Mouse (Mus musculus) limb, embryonic 10.5 days (tissue): ENCODE data around the gene Cdc6. TPM values are rescaled to one million over a fixed set of nuclear protein-coding genes. Genes with fewer than 3 reads are reported as not detected.
"Not testable (repeated sequence)": the region's sequence is repeated elsewhere in the genome, so short reads cannot be mapped to it uniquely, and the experiment has no call there.

Experiments
- DNase-seq: peaks from one replicate; pipeline ENCODE4 v3.0.0-alpha.2; 2017; ENCODE audit warnings: low spot score
- H3K27ac ChIP-seq: fragments of 300-500 bp; sonication (generic); 2 replicates; pipeline ENCODE4 v1.5.1; 2016; ENCODE audit warnings: mild to moderate bottlenecking
- H3K27me3 ChIP-seq: fragments of 300-500 bp; sonication (generic); 2 replicates; pipeline ENCODE4 v1.6.1; 2016; ENCODE audit warnings: low read depth, mild to moderate bottlenecking; ENCODE audit not compliant: poor library complexity, severe bottlenecking
- H3K36me3 ChIP-seq: fragments of 300-500 bp; sonication (generic); 2 replicates; pipeline ENCODE4 v1.6.1; 2016; ENCODE audit warnings: mild to moderate bottlenecking, moderate library complexity
- H3K4me1 ChIP-seq: fragments of 300-500 bp; sonication (generic); 2 replicates; pipeline ENCODE4 v1.6.1; 2016
- H3K4me3 ChIP-seq: fragments of 300-500 bp; sonication (generic); 2 replicates; pipeline ENCODE4 v1.5.1; 2016; ENCODE audit warnings: mild to moderate bottlenecking, moderate library complexity
- H3K9me3 ChIP-seq: fragments of 300-500 bp; sonication (generic); replicated peaks from 2 replicates; pipeline ENCODE4 v1.6.1; 2016; ENCODE audit warnings: mild to moderate bottlenecking
- WGBS: fragments of 180-500 bp; shearing (Covaris S2); methylation state at CpG from one replicate; pipeline ENCODE4 v1.1.7; 2016; 5-methylcytosine and 5-hydroxymethylcytosine counted together
- polyA plus RNA-seq: library from polyadenylated mRNA; unstranded; fragments of >200 nt; fragmentation: Nextera tagmentation; extraction: Ambion mirVana; gene quantifications from 2 replicates; pipeline ENCODE4 v1.2.1, GENCODE M21; 2016

Gene Cdc6
- polyA plus RNA-seq, 1 experiment from 2014 or later = 69.9 TPM

GRCm38 (mm10) chr11:98917428-98918005 is 9.9 kb downstream of the Cdc6 start:
- H3K4me3 ChIP-seq = no peak overlapping the region
- 68% methylated on average over 13 of the region's 13 CpGs for WGBS
- H3K36me3 ChIP-seq = peaks cover 97% of the 10 kb centered on the region
- no peaks in the 10 kb centered on the region for H3K9me3 ChIP-seq
- no peak overlapping the region for H3K27ac ChIP-seq
- DNase-seq = no peak
- no peaks in the 10 kb centered on the region for H3K27me3 ChIP-seq
- peaks cover 41% of the 10 kb centered on the region for H3K4me1 ChIP-seq

- H3K9me3 ChIP-seq = no peaks in the 10 kb centered on the region
- no peaks in the 10 kb centered on the region for H3K27me3 ChIP-seq
- WGBS = 81% methylated on average over 9 of the region's 9 CpGs
- H3K4me3 ChIP-seq = no peak overlapping the region
- H3K4me1 ChIP-seq = peaks cover 48% of the 10 kb centered on the region
- peaks cover 92% of the 10 kb centered on the region for H3K36me3 ChIP-seq
- DNase-seq = no peak
- H3K27ac ChIP-seq = no peak overlapping the region
Measured at GRCm38 (mm10) chr11:98918231-98918630, 10.6 kb downstream of the Cdc6 start.

GRCm38 (mm10) chr11:98919009-98919408 is 11.4 kb downstream of the Cdc6 start:
- WGBS = 92% methylated on average over 11 of the region's 11 CpGs
- Histone ChIP-seq H3K36me3 (peaks cover 87% of the 10 kb centered on the region), H3K4me3 (no peak overlapping the region), H3K4me1 (peaks cover 50% of the 10 kb centered on the region), H3K9me3 (no peaks in the 10 kb centered on the region), H3K27me3 (no peaks in the 10 kb centered on the region), H3K27ac (no peak overlapping the region)
- no peak for DNase-seq

GRCm38 (mm10) chr11:98921813-98922212 is 14.2 kb downstream of the Cdc6 start:
- DNase-seq = peak; percentile 77
- not testable (repeated sequence) for H3K9me3 ChIP-seq, H3K27me3 ChIP-seq, H3K4me3 ChIP-seq, H3K27ac ChIP-seq
- peaks cover 62% of the 10 kb centered on the region for H3K36me3 ChIP-seq
- 57% methylated on average over 15 of the region's 15 CpGs for WGBS
- peaks cover 76% of the 10 kb centered on the region for H3K4me1 ChIP-seq

GRCm38 (mm10) chr11:98922307-98922706 is 14.7 kb downstream of the Cdc6 start:
- not testable (repeated sequence) for H3K9me3 ChIP-seq, H3K27me3 ChIP-seq, H3K4me3 ChIP-seq
- peak; percentile 83 for DNase-seq
- 39% methylated on average over 10 of the region's 10 CpGs for WGBS
- Histone ChIP-seq H3K27ac (peak overlapping the region; percentile 77), H3K36me3 (peaks cover 57% of the 10 kb centered on the region), H3K4me1 (peaks cover 77% of the 10 kb centered on the region)

- peak overlapping the region; percentile 88 for H3K27ac ChIP-seq
Measured at GRCm38 (mm10) chr11:98922851-98923711, 15.5 kb downstream of the Cdc6 start.

GRCm38 (mm10) chr11:98924633-98925175 is 17.1 kb downstream of the Cdc6 start:
- Histone ChIP-seq H3K4me1 (peaks cover 83% of the 10 kb centered on the region), H3K36me3 (peaks cover 33% of the 10 kb centered on the region), H3K4me3 (peak overlapping the region; percentile 38), H3K27ac (peak overlapping the region; percentile 88), H3K9me3 (no peaks in the 10 kb centered on the region), H3K27me3 (no peaks in the 10 kb centered on the region)
- 26% methylated on average over 5 of the region's 5 CpGs for WGBS
- no peak for DNase-seq

More at GRCm38 (mm10) chr11:98922851-98923711, 15.5 kb downstream of the Cdc6 start:
- H3K36me3 ChIP-seq = peaks cover 49% of the 10 kb centered on the region
- 30% methylated on average over 16 of the region's 16 CpGs for WGBS
- H3K27me3 ChIP-seq, H3K4me3 ChIP-seq, H3K9me3 ChIP-seq: not testable (repeated sequence)
- peak; percentile 62 for DNase-seq
- peaks cover 77% of the 10 kb centered on the region for H3K4me1 ChIP-seq

GRCm38 (mm10) chr11:98925265-98925721 is 17.7 kb downstream of the Cdc6 start:
- peak overlapping the region; percentile 38 for H3K4me3 ChIP-seq
- no peaks in the 10 kb centered on the region for H3K27me3 ChIP-seq
- H3K36me3 ChIP-seq = peaks cover 27% of the 10 kb centered on the region
- H3K4me1 ChIP-seq = peaks cover 89% of the 10 kb centered on the region
- DNase-seq = no peak
- H3K27ac ChIP-seq = peak overlapping the region; percentile 88
- no peaks in the 10 kb centered on the region for H3K9me3 ChIP-seq
- WGBS = 5% methylated on average over 10 of the region's 10 CpGs

- no peaks in the 10 kb centered on the region for H3K27me3 ChIP-seq
- peak overlapping the region; percentile 38 for H3K4me3 ChIP-seq
- DNase-seq = peak; percentile 94
- H3K9me3 ChIP-seq = no peaks in the 10 kb centered on the region
- H3K27ac ChIP-seq = peak overlapping the region; percentile 88
- H3K4me1 ChIP-seq = peaks cover 95% of the 10 kb centered on the region
- 3% methylated on average over 12 of the region's 12 CpGs for WGBS
- H3K36me3 ChIP-seq = peaks cover 21% of the 10 kb centered on the region
Measured at GRCm38 (mm10) chr11:98925868-98926311, 18.3 kb downstream of the Cdc6 start.

- peak overlapping the region; percentile 88 for H3K27ac ChIP-seq
- peaks cover 15% of the 10 kb centered on the region for H3K36me3 ChIP-seq
- no peaks in the 10 kb centered on the region for H3K27me3 ChIP-seq
- peak overlapping the region; percentile 38 for H3K4me3 ChIP-seq
- H3K9me3 ChIP-seq = no peaks in the 10 kb centered on the region
- 47% methylated on average over 7 of the region's 7 CpGs for WGBS
- H3K4me1 ChIP-seq = peaks cover 100% of the 10 kb centered on the region
- DNase-seq = no peak
Measured at GRCm38 (mm10) chr11:98926553-98926952, 19.0 kb downstream of the Cdc6 start.

GRCm38 (mm10) chr11:98927438-98928076 is 20.0 kb downstream of the Cdc6 start, which contains the start of gene Rara:
TSS of gene Rara (plus strand) at chr11:98927818.
- Histone ChIP-seq H3K27ac (peak within 1 kb of the TSS; percentile 93), H3K27me3 (no peaks in the 10 kb centered on the region), H3K4me3 (peak within 1 kb of the TSS; percentile 62), H3K4me1 (peaks cover 100% of the 10 kb centered on the region), H3K36me3 (peaks cover 7% of the 10 kb centered on the region), H3K9me3 (no peaks in the 10 kb centered on the region)
- WGBS = 6% methylated on average over 21 of the region's 21 CpGs
- peak; percentile 79 for DNase-seq

GRCm38 (mm10) chr11:98928186-98928893 is 20.7 kb downstream of the Cdc6 start:
- no peaks in the 10 kb centered on the region for H3K9me3 ChIP-seq
- H3K27me3 ChIP-seq = no peaks in the 10 kb centered on the region
- peaks cover 6% of the 10 kb centered on the region; the same call in 1 of the 2 replicates for H3K36me3 ChIP-seq
- 10% methylated on average over 12 of the region's 12 CpGs for WGBS
- peak overlapping the region; percentile 62 for H3K4me3 ChIP-seq
- H3K4me1 ChIP-seq = peaks cover 100% of the 10 kb centered on the region
- DNase-seq = peak; percentile 50
- peak overlapping the region; percentile 93 for H3K27ac ChIP-seq
